Mouse (Mus musculus) spleen, adult 2 months (tissue): Measurements from ENCODE around the gene Ltbp3.

Experiments used
- CTCF ChIP-seq: fragments of 200-500 bp; IDR thresholded peaks from 2 replicates; pipeline ENCODE4 v1.5.1; 2011; ENCODE audit warnings: mild to moderate bottlenecking, inconsistent platforms; ENCODE audit not compliant: insufficient read depth, insufficient read length, insufficient replicate concordance; ENCODE audit errors: extremely low read depth
- POLR2A ChIP-seq: fragments of 200-500 bp; IDR thresholded peaks from 2 replicates; pipeline ENCODE4 v1.6.1; 2011; ENCODE audit warnings: low read depth, low read length, inconsistent platforms

- TF ChIP-seq CTCF (no peak), POLR2A (no peak)
Observed at GRCm38 (mm10) chr19:5728631-5729443, 11.9 kb upstream of the Ltbp3 start.
